Mouse (Mus musculus): ENCODE results near the gene Gas2. TPM values are rescaled to one million over a fixed set of nuclear protein-coding genes. Genes with fewer than 3 reads are reported as not detected.
A peak's percentile ranks its signal among the peaks of the same experiment; 100 is the strongest.

Gas2 gene
- polyA plus RNA-seq, 1 experiment from 2014 or later: 9.3 TPM

DNA sequence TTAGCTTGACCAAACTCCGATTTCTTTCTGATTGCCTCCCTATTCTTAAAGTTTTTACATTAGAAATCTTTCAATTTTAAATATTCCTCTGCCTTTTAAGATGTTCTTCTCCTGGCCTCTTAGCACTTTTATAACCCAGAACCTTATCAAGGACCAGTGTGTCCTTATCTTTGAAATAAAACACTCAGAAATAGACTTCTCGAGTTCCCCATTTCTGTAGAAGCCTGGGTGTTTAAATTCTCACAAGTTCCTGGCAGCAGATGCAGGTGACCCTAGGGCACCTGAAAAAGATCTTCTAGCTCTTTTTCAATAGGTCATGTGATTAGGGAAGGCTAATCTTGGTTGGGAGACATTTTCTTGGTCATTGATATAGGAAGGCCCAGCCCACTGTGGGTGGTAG lies 145.3 kb downstream of the Gas2 start:
- no peak overlapping the region for H3K9ac ChIP-seq (ENCODE audit: low read depth, low read length)

DNA sequence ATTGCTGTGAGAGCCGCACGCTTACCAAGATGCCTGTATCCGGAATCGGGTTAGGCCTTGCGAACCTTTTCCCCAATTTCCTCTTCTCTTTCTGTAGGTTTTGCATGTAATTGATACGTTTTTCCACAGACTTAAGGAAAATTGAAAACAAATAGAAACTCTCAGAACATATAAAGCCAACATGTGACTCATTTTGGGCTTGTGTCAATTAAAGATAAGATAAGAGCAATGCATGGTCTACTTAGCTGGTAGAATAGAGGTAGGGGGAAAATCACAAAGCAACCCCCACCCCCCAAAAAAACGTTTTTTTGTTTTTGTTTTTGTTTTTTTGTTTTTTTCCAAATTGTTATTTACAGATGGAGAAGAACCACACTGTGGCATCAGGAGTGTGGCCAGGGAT lies 151.6 kb downstream of the Gas2 start:
- Histone ChIP-seq H3K4me3 (ENCODE audit: low read length) (no peak overlapping the region), H3K27ac (ENCODE audit: low read length) (no peak overlapping the region), H3K9ac (ENCODE audit: low read depth, low read length) (no peak overlapping the region), H3K9me3 (ENCODE audit: control insufficient read depth, low read length) (no peaks in the 10 kb centered on the region), H3K36me3 (ENCODE audit: control insufficient read depth, insufficient read depth, low read length) (no peaks in the 10 kb centered on the region), H3K4me1 (ENCODE audit: control insufficient read depth, insufficient read depth, low read length) (no peaks in the 10 kb centered on the region), H3K4me2 (ENCODE audit: low read depth, low read length) (no peak overlapping the region), H3K27me3 (replicated peaks; ENCODE audit: control insufficient read depth, insufficient read depth, low read length) (no peaks in the 10 kb centered on the region)
- 70% methylated on average over 7 of the region's 7 CpGs for WGBS
- ATAC-seq: no peak

More for the DNA sequence above, 145.3 kb downstream of the Gas2 start:
- no peak for ATAC-seq
- H3K4me1 ChIP-seq (ENCODE audit: control insufficient read depth, insufficient read depth, low read length): peaks cover 3% of the 10 kb centered on the region; the same call in 1 of the 2 replicates
- H3K27me3 ChIP-seq (replicated peaks; ENCODE audit: control insufficient read depth, insufficient read depth, low read length): no peaks in the 10 kb centered on the region
- 68% methylated on average over 2 of the region's 2 CpGs for WGBS
- H3K9me3 ChIP-seq (ENCODE audit: control insufficient read depth, low read length): no peaks in the 10 kb centered on the region
- H3K27ac ChIP-seq (ENCODE audit: low read length): 0 out of 2 replicates have a peak overlapping the region, but pooled peaks have one; percentile 45
- H3K36me3 ChIP-seq (ENCODE audit: control insufficient read depth, insufficient read depth, low read length): no peaks in the 10 kb centered on the region
- no peak overlapping the region for H3K4me2 ChIP-seq (ENCODE audit: low read depth, low read length)
- H3K4me3 ChIP-seq (ENCODE audit: low read length): no peak overlapping the region

DNA sequence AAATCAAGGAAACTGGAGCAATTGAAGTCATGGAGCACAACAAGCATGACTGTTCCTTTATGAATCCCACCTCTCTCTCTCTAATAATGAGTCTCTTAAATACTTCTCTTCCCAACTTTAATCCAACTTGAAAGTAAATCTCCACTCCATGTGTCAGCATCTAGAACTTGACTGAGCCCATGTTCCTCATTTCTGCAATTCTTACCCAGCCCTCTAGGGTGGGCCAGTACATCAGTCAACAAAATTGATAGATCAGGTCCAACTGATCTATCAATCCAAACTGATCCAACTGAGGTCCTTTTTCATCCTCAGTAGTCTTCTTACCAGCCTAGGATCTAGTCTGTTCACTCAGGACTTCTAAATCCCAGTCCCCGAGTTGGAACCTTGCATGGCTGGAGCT lies 153.4 kb downstream of the Gas2 start:
- WGBS: 80% methylated on average over 1 of the region's 1 CpGs
- ATAC-seq: no peak

DNA sequence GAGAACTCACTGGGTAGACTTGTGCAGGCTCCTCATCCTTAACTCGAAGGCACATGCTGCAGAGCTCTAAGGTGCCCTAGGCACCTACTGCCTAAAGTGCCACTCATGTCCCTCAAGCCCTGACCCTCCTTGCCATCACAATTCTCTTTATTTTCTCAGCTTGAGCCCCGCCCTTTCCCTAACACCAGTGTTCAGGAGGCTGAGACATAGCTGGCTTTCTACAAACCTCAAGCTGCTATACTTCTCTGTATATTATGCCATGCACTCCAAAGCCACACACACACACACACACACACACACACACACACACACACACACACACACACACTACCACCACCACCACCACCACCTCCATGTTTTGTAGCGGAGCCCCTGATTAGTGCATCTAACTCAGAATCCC lies 153.8 kb downstream of the Gas2 start, which contains the start of gene 1700015G11Rik:
TSS of gene 1700015G11Rik (minus strand) at position 101 of the 400 bp plus-strand sequence.
- WGBS: 83% methylated on average over 3 of the region's 3 CpGs
- Histone ChIP-seq H3K9ac (ENCODE audit: low read depth, low read length) (no peak within 1 kb of the TSS), H3K4me3 (ENCODE audit: low read length) (no peak within 1 kb of the TSS), H3K4me1 (ENCODE audit: control insufficient read depth, insufficient read depth, low read length) (no peaks in the 10 kb centered on the region), H3K9me3 (ENCODE audit: control insufficient read depth, low read length) (no peaks in the 10 kb centered on the region), H3K4me2 (ENCODE audit: low read depth, low read length) (no peak within 1 kb of the TSS), H3K36me3 (ENCODE audit: control insufficient read depth, insufficient read depth, low read length) (no peaks in the 10 kb centered on the region), H3K27me3 (replicated peaks; ENCODE audit: control insufficient read depth, insufficient read depth, low read length) (no peaks in the 10 kb centered on the region), H3K27ac (ENCODE audit: low read length) (no peak within 1 kb of the TSS)
- ATAC-seq: no peak

More for the DNA sequence above, 153.4 kb downstream of the Gas2 start:
- Histone ChIP-seq H3K9ac (ENCODE audit: low read depth, low read length) (no peak overlapping the region), H3K27me3 (replicated peaks; ENCODE audit: control insufficient read depth, insufficient read depth, low read length) (no peaks in the 10 kb centered on the region), H3K4me1 (ENCODE audit: control insufficient read depth, insufficient read depth, low read length) (no peaks in the 10 kb centered on the region), H3K4me3 (ENCODE audit: low read length) (no peak overlapping the region), H3K27ac (ENCODE audit: low read length) (no peak overlapping the region), H3K9me3 (ENCODE audit: control insufficient read depth, low read length) (no peaks in the 10 kb centered on the region), H3K36me3 (ENCODE audit: control insufficient read depth, insufficient read depth, low read length) (no peaks in the 10 kb centered on the region), H3K4me2 (ENCODE audit: low read depth, low read length) (no peak overlapping the region)

DNA sequence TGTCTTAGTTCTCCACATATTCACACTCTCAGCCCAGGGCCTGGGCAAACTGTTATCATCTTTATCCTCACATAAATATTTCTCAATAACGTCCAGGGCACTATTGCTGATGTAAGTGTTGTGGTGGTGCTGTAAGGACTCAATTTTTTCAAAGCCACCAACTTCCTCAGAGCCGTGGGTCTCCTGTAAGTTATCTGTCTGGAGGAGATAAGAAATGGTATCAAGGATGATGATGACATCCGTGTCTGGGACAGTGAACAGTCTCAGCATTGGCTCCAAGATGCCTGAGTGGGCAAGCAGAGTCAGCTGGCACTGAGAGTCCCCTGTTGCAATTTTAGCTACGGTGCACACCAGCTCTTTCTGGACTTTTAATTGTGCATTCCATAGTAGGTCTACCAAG lies 160.2 kb downstream of the Gas2 start:
- H3K4me2 ChIP-seq (ENCODE audit: low read depth, low read length): no peak overlapping the region
- no peaks in the 10 kb centered on the region for H3K27me3 ChIP-seq (replicated peaks; ENCODE audit: control insufficient read depth, insufficient read depth, low read length)
- H3K4me3 ChIP-seq (ENCODE audit: low read length): no peak overlapping the region
- 79% methylated on average over 4 of the region's 4 CpGs for WGBS
- H3K27ac ChIP-seq (ENCODE audit: low read length): no peak overlapping the region
- H3K4me1 ChIP-seq (ENCODE audit: control insufficient read depth, insufficient read depth, low read length): no peaks in the 10 kb centered on the region
- ATAC-seq: no peak
- H3K9me3 ChIP-seq (ENCODE audit: control insufficient read depth, low read length): no peaks in the 10 kb centered on the region
- H3K36me3 ChIP-seq (ENCODE audit: control insufficient read depth, insufficient read depth, low read length): no peaks in the 10 kb centered on the region
- no peak overlapping the region for H3K9ac ChIP-seq (ENCODE audit: low read depth, low read length)

DNA sequence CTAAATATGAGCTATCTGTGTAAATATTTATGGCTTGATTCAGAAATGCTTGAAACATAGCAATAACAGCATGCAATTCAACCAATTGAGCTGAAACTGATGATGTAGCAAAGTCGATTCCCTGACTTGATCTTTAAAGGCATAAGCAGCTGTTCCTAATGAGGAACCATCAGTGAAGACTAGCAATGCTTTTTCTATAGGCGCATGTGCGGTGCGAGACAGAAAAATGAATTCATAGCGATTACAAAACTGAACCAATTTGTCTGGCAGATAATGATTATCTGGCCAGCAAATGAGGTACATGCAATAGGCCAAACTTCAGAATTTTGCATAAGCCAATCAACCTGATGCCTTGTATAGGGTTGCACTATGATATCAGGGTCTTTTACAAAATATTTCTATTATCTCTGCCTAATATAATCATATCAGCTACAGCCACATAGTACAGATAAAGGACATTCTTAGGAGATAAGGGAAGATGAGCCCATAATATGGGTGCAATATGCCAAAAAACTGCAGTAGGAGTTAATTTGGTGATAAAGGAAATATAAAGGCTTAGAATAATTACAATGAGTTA lies 162.3 kb downstream of the Gas2 start:
- H3K9me3 ChIP-seq (ENCODE audit: control insufficient read depth, low read length): no peaks in the 10 kb centered on the region
- no peaks in the 10 kb centered on the region for H3K36me3 ChIP-seq (ENCODE audit: control insufficient read depth, insufficient read depth, low read length)
- no peak overlapping the region for H3K4me2 ChIP-seq (ENCODE audit: low read depth, low read length)
- no peaks in the 10 kb centered on the region for H3K27me3 ChIP-seq (replicated peaks; ENCODE audit: control insufficient read depth, insufficient read depth, low read length)
- no peak for ATAC-seq
- H3K27ac ChIP-seq (ENCODE audit: low read length): no peak overlapping the region
- H3K4me1 ChIP-seq (ENCODE audit: control insufficient read depth, insufficient read depth, low read length): no peaks in the 10 kb centered on the region
- H3K4me3 ChIP-seq (ENCODE audit: low read length): no peak overlapping the region
- WGBS: 88% methylated on average over 5 of the region's 5 CpGs
- H3K9ac ChIP-seq (ENCODE audit: low read depth, low read length): no peak overlapping the region

DNA sequence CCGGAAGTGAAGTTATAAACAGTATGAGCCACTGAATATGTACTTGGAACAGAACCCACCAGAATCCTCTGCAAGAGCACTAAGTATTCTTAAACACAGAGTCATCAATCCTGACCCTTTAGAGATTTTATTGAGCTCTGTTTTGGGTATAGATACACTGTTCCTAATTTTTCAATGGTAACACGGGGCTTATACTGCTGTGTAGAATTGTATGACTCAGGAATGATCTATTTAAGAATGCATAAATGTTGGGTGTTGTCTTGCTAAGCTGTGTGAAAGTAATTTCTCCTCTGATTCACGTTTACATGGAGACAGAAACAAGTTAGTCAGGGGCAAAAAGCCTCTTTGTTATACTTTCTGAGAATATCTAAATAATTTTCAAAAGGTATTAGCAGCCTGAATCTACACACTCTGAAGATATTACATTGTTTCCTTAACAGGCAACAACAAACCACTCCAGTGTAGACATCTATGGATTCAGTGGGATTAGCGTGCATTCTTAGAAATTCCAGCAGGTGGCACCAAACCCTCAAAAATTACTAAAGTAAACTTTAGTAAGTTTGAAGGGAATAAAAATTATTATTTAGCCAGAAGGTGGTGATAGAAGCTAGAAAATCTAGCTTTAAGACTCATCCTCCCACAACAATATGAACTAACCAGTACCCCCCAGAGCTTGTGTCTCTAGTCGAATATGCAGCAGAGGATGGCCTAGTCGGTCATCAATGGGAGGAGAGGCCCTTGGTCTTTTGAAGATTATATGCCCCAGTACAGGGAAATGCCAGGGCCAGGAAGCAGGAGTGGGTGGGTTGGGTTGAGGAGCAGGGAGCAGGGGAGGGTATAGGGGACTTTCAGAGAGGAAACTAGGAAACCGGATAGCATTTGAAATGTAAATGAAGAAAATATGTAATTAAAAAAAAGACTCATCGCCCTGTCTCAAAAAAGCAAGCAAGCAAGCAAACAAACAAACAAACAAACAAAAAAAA lies 176.1 kb downstream of the Gas2 start:
- no peaks in the 10 kb centered on the region for H3K27me3 ChIP-seq (replicated peaks; ENCODE audit: control insufficient read depth, insufficient read depth, low read length)
- no peak overlapping the region for H3K27ac ChIP-seq (ENCODE audit: low read length)
- no peak overlapping the region for H3K4me2 ChIP-seq (ENCODE audit: low read depth, low read length)
- no peaks in the 10 kb centered on the region for H3K4me1 ChIP-seq (ENCODE audit: control insufficient read depth, insufficient read depth, low read length)
- 43% methylated on average over 8 of the region's 8 CpGs for WGBS
- no peak overlapping the region for H3K4me3 ChIP-seq (ENCODE audit: low read length)
- no peak overlapping the region for H3K9ac ChIP-seq (ENCODE audit: low read depth, low read length)
- H3K9me3 ChIP-seq (ENCODE audit: control insufficient read depth, low read length): no peaks in the 10 kb centered on the region
- H3K36me3 ChIP-seq (ENCODE audit: control insufficient read depth, insufficient read depth, low read length): no peaks in the 10 kb centered on the region
- ATAC-seq: no peak; the same call in 1 of the 2 replicates

Other genes with a start within 250 kb of the Gas2 start
- gene Slc17a6, start 240.0 kb upstream of the Gas2 start, polyA plus RNA-seq (2015; fragmentation: Nextera tagmentation; extraction: Ambion mirVana): 0.12 and 0.27 TPM in 2 replicates
- gene Fancf, start 252 bp downstream of the Gas2 start, polyA plus RNA-seq (2015; fragmentation: Nextera tagmentation; extraction: Ambion mirVana): 1.0 and 1.4 TPM in 2 replicates
- gene Svip, start 144.0 kb downstream of the Gas2 start, polyA plus RNA-seq (2015; fragmentation: Nextera tagmentation; extraction: Ambion mirVana): 19.8 and 21.2 TPM in 2 replicates
- not detected in 2 replicates for gene 1700015G11Rik, start 153.7 kb downstream of the Gas2 start, polyA plus RNA-seq (2015; fragmentation: Nextera tagmentation; extraction: Ambion mirVana)